Mouse (Mus musculus) heart, embryonic 15.5 days (tissue): ENCODE measurements around the gene Cacng7. TPM values are rescaled to one million over a fixed set of nuclear protein-coding genes. Genes with fewer than 3 reads are reported as not detected.
A peak's percentile ranks its signal among the peaks of the same experiment; 100 is the strongest.

ENCODE experiments used
- ATAC-seq: fragments of 200-750 bp; cut with Nextera tagmentation; replicated peaks from 2 replicates; pipeline ENCODE4 v1.8.0; 2017; ENCODE audit warnings: low read depth, moderate TSS enrichment; ENCODE audit not compliant: insufficient number of reproducible peaks, insufficient read depth, low FRiP score
- H3K27ac ChIP-seq: fragments of 300-500 bp; sonication (generic); 2 replicates; pipeline ENCODE4 v1.5.1; 2015; ENCODE audit warnings: mild to moderate bottlenecking, inconsistent platforms
- H3K27me3 ChIP-seq: fragments of 300-500 bp; sonication (generic); 2 replicates; pipeline ENCODE4 v1.6.1; 2015; ENCODE audit warnings: inconsistent platforms
- H3K36me3 ChIP-seq: fragments of 300-500 bp; sonication (generic); 2 replicates; pipeline ENCODE4 v1.6.1; 2015; ENCODE audit warnings: mild to moderate bottlenecking, inconsistent platforms
- H3K4me1 ChIP-seq: fragments of 300-500 bp; sonication (generic); replicated peaks from 2 replicates; pipeline ENCODE4 v1.6.1; 2015; ENCODE audit warnings: inconsistent platforms
- H3K4me2 ChIP-seq: fragments of 300-500 bp; sonication (generic); 2 replicates; pipeline ENCODE4 v1.6.1; 2015; ENCODE audit warnings: inconsistent platforms, mild to moderate bottlenecking, moderate library complexity
- H3K4me3 ChIP-seq: fragments of 300-500 bp; sonication (generic); 2 replicates; pipeline ENCODE4 v1.5.1; 2015; ENCODE audit warnings: mild to moderate bottlenecking, inconsistent platforms
- H3K9ac ChIP-seq: fragments of 300-500 bp; sonication (generic); 2 replicates; pipeline ENCODE4 v1.6.1; 2015; ENCODE audit warnings: mild to moderate bottlenecking, inconsistent platforms
- H3K9me3 ChIP-seq: fragments of 300-500 bp; sonication (generic); replicated peaks from 2 replicates; pipeline ENCODE4 v1.6.1; 2016; ENCODE audit warnings: inconsistent platforms
- WGBS: fragments of 180-500 bp; shearing (Covaris S2); methylation state at CpG from one replicate; pipeline ENCODE4 v1.1.7; 2015; ENCODE audit warnings: mixed read lengths; 5-methylcytosine and 5-hydroxymethylcytosine counted together
- polyA plus RNA-seq: library from polyadenylated mRNA; unstranded; fragments of >200 nt; fragmentation: Nextera tagmentation; extraction: Ambion mirVana; gene quantifications from 2 replicates; pipeline ENCODE4 v1.2.1, GENCODE M21; 2015

Gene Cacng7
- polyA plus RNA-seq, 1 experiment from 2014 or later = 0.10 TPM

- Histone ChIP-seq H3K9ac (no peak overlapping the region), H3K27ac (no peak overlapping the region), H3K4me1 (no peaks in the 10 kb centered on the region), H3K27me3 (no peaks in the 10 kb centered on the region), H3K4me2 (no peak overlapping the region), H3K4me3 (no peak overlapping the region), H3K9me3 (no peaks in the 10 kb centered on the region), H3K36me3 (no peaks in the 10 kb centered on the region)
- ATAC-seq = no peak
- WGBS = 85% methylated on average over 9 of the region's 9 CpGs
Measured at GRCm38 (mm10) chr7:3349775-3350174, 17.0 kb downstream of the Cacng7 start.

- 83% methylated on average over 1 of the region's 1 CpGs for WGBS
- no peak overlapping the region for H3K4me3 ChIP-seq
- H3K27me3 ChIP-seq = no peaks in the 10 kb centered on the region
- H3K9me3 ChIP-seq = no peaks in the 10 kb centered on the region
- H3K4me2 ChIP-seq = no peak overlapping the region
- H3K4me1 ChIP-seq = no peaks in the 10 kb centered on the region
- no peak overlapping the region for H3K9ac ChIP-seq
- ATAC-seq = no peak
- no peak overlapping the region for H3K27ac ChIP-seq
- no peaks in the 10 kb centered on the region for H3K36me3 ChIP-seq
Measured at GRCm38 (mm10) chr7:3351536-3351935, 18.8 kb downstream of the Cacng7 start.

GRCm38 (mm10) chr7:3354850-3355249 lies 22.1 kb downstream of the Cacng7 start:
- WGBS = 88% methylated on average over 6 of the region's 6 CpGs
- Histone ChIP-seq H3K36me3 (no peaks in the 10 kb centered on the region), H3K9ac (no peak overlapping the region), H3K9me3 (no peaks in the 10 kb centered on the region), H3K27ac (no peak overlapping the region), H3K4me2 (no peak overlapping the region), H3K4me3 (no peak overlapping the region), H3K4me1 (no peaks in the 10 kb centered on the region), H3K27me3 (no peaks in the 10 kb centered on the region)
- no peak for ATAC-seq

- no peaks in the 10 kb centered on the region for H3K36me3 ChIP-seq
- H3K4me1 ChIP-seq = no peaks in the 10 kb centered on the region
- no peak overlapping the region for H3K4me3 ChIP-seq
- 81% methylated on average over 1 of the region's 1 CpGs for WGBS
- H3K9ac ChIP-seq = no peak overlapping the region
- no peak overlapping the region for H3K27ac ChIP-seq
- H3K9me3 ChIP-seq = no peaks in the 10 kb centered on the region
- no peak overlapping the region for H3K4me2 ChIP-seq
- ATAC-seq = no peak
- H3K27me3 ChIP-seq = peaks cover 12% of the 10 kb centered on the region
Measured at GRCm38 (mm10) chr7:3360678-3361077, 27.9 kb downstream of the Cacng7 start.

GRCm38 (mm10) chr7:3365547-3366279 lies 33.0 kb downstream of the Cacng7 start:
- Histone ChIP-seq H3K4me2 (no peak overlapping the region), H3K27me3 (peaks cover 33% of the 10 kb centered on the region), H3K4me3 (no peak overlapping the region), H3K4me1 (peaks cover 17% of the 10 kb centered on the region), H3K36me3 (no peaks in the 10 kb centered on the region), H3K27ac (no peak overlapping the region), H3K9me3 (no peaks in the 10 kb centered on the region), H3K9ac (no peak overlapping the region)
- WGBS = 33% methylated on average over 11 of the region's 11 CpGs
- no peak for ATAC-seq

- H3K9ac ChIP-seq = no peak overlapping the region
- 7% methylated on average over 42 of the region's 42 CpGs for WGBS
- peaks cover 33% of the 10 kb centered on the region for H3K27me3 ChIP-seq
- peak overlapping the region; percentile 72 for H3K4me2 ChIP-seq
- H3K27ac ChIP-seq = no peak overlapping the region
- H3K4me1 ChIP-seq = peaks cover 17% of the 10 kb centered on the region
- no peaks in the 10 kb centered on the region for H3K9me3 ChIP-seq
- no peaks in the 10 kb centered on the region for H3K36me3 ChIP-seq
- no peak for ATAC-seq
- peak overlapping the region; percentile 40 for H3K4me3 ChIP-seq
Measured at GRCm38 (mm10) chr7:3366705-3367516, 34.2 kb downstream of the Cacng7 start.

GRCm38 (mm10) chr7:3367569-3367968 lies 34.8 kb downstream of the Cacng7 start:
- Histone ChIP-seq H3K4me3 (peak overlapping the region; percentile 40), H3K36me3 (no peaks in the 10 kb centered on the region), H3K27ac (no peak overlapping the region), H3K4me1 (peaks cover 17% of the 10 kb centered on the region), H3K27me3 (peaks cover 33% of the 10 kb centered on the region), H3K9me3 (no peaks in the 10 kb centered on the region), H3K9ac (no peak overlapping the region), H3K4me2 (peak overlapping the region; percentile 72)
- ATAC-seq = no peak
- WGBS = 5% methylated on average over 11 of the region's 11 CpGs

GRCm38 (mm10) chr7:3368311-3368710 lies 35.6 kb downstream of the Cacng7 start:
- peaks cover 33% of the 10 kb centered on the region for H3K27me3 ChIP-seq
- 24% methylated on average over 12 of the region's 12 CpGs for WGBS
- H3K9ac ChIP-seq = no peak overlapping the region
- peaks cover 17% of the 10 kb centered on the region for H3K4me1 ChIP-seq
- no peak overlapping the region for H3K4me3 ChIP-seq
- no peak for ATAC-seq
- H3K27ac ChIP-seq = no peak overlapping the region
- no peaks in the 10 kb centered on the region for H3K36me3 ChIP-seq
- H3K4me2 ChIP-seq = peak overlapping the region; percentile 72; the same call in 1 of the 2 replicates
- no peaks in the 10 kb centered on the region for H3K9me3 ChIP-seq

GRCm38 (mm10) chr7:3369189-3369588 lies 36.4 kb downstream of the Cacng7 start:
- WGBS = 58% methylated on average over 6 of the region's 6 CpGs
- Histone ChIP-seq H3K4me3 (no peak overlapping the region), H3K9ac (no peak overlapping the region), H3K4me1 (peaks cover 17% of the 10 kb centered on the region), H3K27me3 (peaks cover 33% of the 10 kb centered on the region), H3K36me3 (no peaks in the 10 kb centered on the region), H3K4me2 (no peak overlapping the region), H3K27ac (no peak overlapping the region), H3K9me3 (no peaks in the 10 kb centered on the region)
- no peak for ATAC-seq

GRCm38 (mm10) chr7:3370407-3370806 lies 37.7 kb downstream of the Cacng7 start:
- Histone ChIP-seq H3K27ac (no peak overlapping the region), H3K27me3 (peaks cover 24% of the 10 kb centered on the region), H3K4me3 (no peak overlapping the region), H3K9ac (no peak overlapping the region), H3K4me2 (no peak overlapping the region), H3K9me3 (no peaks in the 10 kb centered on the region), H3K36me3 (no peaks in the 10 kb centered on the region), H3K4me1 (peaks cover 17% of the 10 kb centered on the region)
- ATAC-seq = no peak
- 43% methylated on average over 4 of the region's 4 CpGs for WGBS

GRCm38 (mm10) chr7:3372376-3372775 lies 39.6 kb downstream of the Cacng7 start:
- peaks cover 6% of the 10 kb centered on the region; the same call in 1 of the 2 replicates for H3K4me1 ChIP-seq
- H3K27me3 ChIP-seq = peaks cover 4% of the 10 kb centered on the region; the same call in 1 of the 2 replicates
- 69% methylated on average over 2 of the region's 2 CpGs for WGBS
- no peak overlapping the region for H3K27ac ChIP-seq
- no peak overlapping the region for H3K4me2 ChIP-seq
- H3K36me3 ChIP-seq = no peaks in the 10 kb centered on the region
- no peak overlapping the region for H3K4me3 ChIP-seq
- no peak overlapping the region for H3K9ac ChIP-seq
- no peak for ATAC-seq
- H3K9me3 ChIP-seq = no peaks in the 10 kb centered on the region
